Mouse (Mus musculus) cerebral cortex, adult 2 months (tissue): ENCODE measurements around the gene Tmem235.

Experiments used
- WGBS: fragments of 180-500 bp; shearing (Covaris S2); methylation state at CpG from one replicate; pipeline ENCODE4 v1.1.7; 2018; 5-methylcytosine and 5-hydroxymethylcytosine counted together

Tmem235 gene

GRCm38 (mm10) chr11:117832086-117832969 lies 28.2 kb upstream of the Tmem235 start:
- WGBS, result 23% methylated on average over 28 of the region's 28 CpGs

GRCm38 (mm10) chr11:117833509-117833908 lies 27.0 kb upstream of the Tmem235 start:
- 97% methylated on average over 5 of the region's 6 CpGs for WGBS

- 88% methylated on average over 8 of the region's 8 CpGs for WGBS
These were observed 26.5 kb upstream of the Tmem235 start for GRCm38 (mm10) chr11:117834086-117834485.

- WGBS, result 19% methylated on average over 13 of the region's 13 CpGs
These were observed 24.2 kb upstream of the Tmem235 start for GRCm38 (mm10) chr11:117836306-117836705.

GRCm38 (mm10) chr11:117838572-117838971 lies 22.0 kb upstream of the Tmem235 start:
- 84% methylated on average over 2 of the region's 2 CpGs for WGBS

GRCm38 (mm10) chr11:117839021-117839420 lies 21.5 kb upstream of the Tmem235 start:
- WGBS, result 85% methylated on average over 1 of the region's 1 CpGs

GRCm38 (mm10) chr11:117840910-117841309 lies 19.6 kb upstream of the Tmem235 start:
- 80% methylated on average over 1 of the region's 1 CpGs for WGBS

- 80% methylated on average over 2 of the region's 2 CpGs for WGBS
These were observed 17.1 kb upstream of the Tmem235 start for GRCm38 (mm10) chr11:117843434-117843833.

- WGBS, result 90% methylated on average over 2 of the region's 2 CpGs
These were observed 15.6 kb upstream of the Tmem235 start for GRCm38 (mm10) chr11:117844997-117845396.

GRCm38 (mm10) chr11:117845651-117846050 lies 14.9 kb upstream of the Tmem235 start:
- 82% methylated on average over 2 of the region's 2 CpGs for WGBS

GRCm38 (mm10) chr11:117846640-117847039 lies 13.9 kb upstream of the Tmem235 start:
- 57% methylated on average over 5 of the region's 5 CpGs for WGBS

GRCm38 (mm10) chr11:117847593-117848215 lies 12.8 kb upstream of the Tmem235 start:
- WGBS, result 69% methylated on average over 7 of the region's 7 CpGs

- 6% methylated on average over 19 of the region's 19 CpGs for WGBS
These were observed 12.1 kb upstream of the Tmem235 start for GRCm38 (mm10) chr11:117848271-117848984.

GRCm38 (mm10) chr11:117848985-117849671 lies 11.4 kb upstream of the Tmem235 start, which contains the start of gene Birc5:
TSS of gene Birc5 (plus strand) at chr11:117849251.
- WGBS, result under 1% methylated on average over 51 of the region's 51 CpGs

GRCm38 (mm10) chr11:117852875-117853274 lies 7.7 kb upstream of the Tmem235 start:
- WGBS, result 93% methylated on average over 3 of the region's 3 CpGs

- 92% methylated on average over 9 of the region's 9 CpGs for WGBS
These were observed 6.3 kb upstream of the Tmem235 start for GRCm38 (mm10) chr11:117854241-117854640.

GRCm38 (mm10) chr11:117855360-117855759 lies 5.2 kb upstream of the Tmem235 start:
- WGBS, result 98% methylated on average over 5 of the region's 5 CpGs

GRCm38 (mm10) chr11:117855975-117856374 lies 4.6 kb upstream of the Tmem235 start:
- 95% methylated on average over 1 of the region's 1 CpGs for WGBS

GRCm38 (mm10) chr11:117857462-117857861 lies 3.1 kb upstream of the Tmem235 start:
- 95% methylated on average over 10 of the region's 10 CpGs for WGBS

- 74% methylated on average over 3 of the region's 3 CpGs for WGBS
These were observed 2.2 kb upstream of the Tmem235 start for GRCm38 (mm10) chr11:117858392-117858791.

- WGBS, result 49% methylated on average over 11 of the region's 11 CpGs
These were observed 2.8 kb downstream of the Tmem235 start for GRCm38 (mm10) chr11:117863174-117863856.
